Mouse (Mus musculus) adipocyte (in vitro differentiated cells): ENCODE measurements at regions not wholly inside any gene's neighbourhood (a gene's known extent, or its start where the extent isn't known, plus 50 kb on each side); places are given as distances from the start of the nearest gene placed in this dataset.
A peak's percentile ranks its signal among the peaks of the same experiment; 100 is the strongest.

Experiments used
- DNase-seq: peaks from one replicate; pipeline ENCODE4 v3.0.0-alpha.2; 2016; ENCODE audit warnings: low spot score

- DNase-seq, result no peak
Observed at GRCm38 (mm10) chr3:144078198-144078935, 126.7 kb downstream of the Lmo4 start.

GRCm38 (mm10) chr3:144069979-144070540 is 135.0 kb downstream of the Lmo4 start:
- DNase-seq, result peak; percentile 29

- no peak for DNase-seq
Observed at GRCm38 (mm10) chr3:144067016-144067415, 138.0 kb downstream of the Lmo4 start.

GRCm38 (mm10) chr3:144058106-144058505 is 146.9 kb downstream of the Lmo4 start:
- DNase-seq, result no peak

- DNase-seq, result no peak
Observed at GRCm38 (mm10) chr3:144050341-144050740, 154.7 kb downstream of the Lmo4 start.

GRCm38 (mm10) chr3:144049270-144049669 is 155.8 kb downstream of the Lmo4 start:
- no peak for DNase-seq

- no peak for DNase-seq
Observed at GRCm38 (mm10) chr3:144044366-144044765, 160.7 kb downstream of the Lmo4 start.

GRCm38 (mm10) chr3:144041788-144042187 is 163.2 kb downstream of the Lmo4 start:
- no peak for DNase-seq

GRCm38 (mm10) chr3:144039498-144039897 is 165.5 kb downstream of the Lmo4 start:
- DNase-seq, result peak; percentile 21

GRCm38 (mm10) chr3:144029611-144030010 is 175.4 kb downstream of the Lmo4 start:
- no peak for DNase-seq

GRCm38 (mm10) chr3:144029121-144029520 is 175.9 kb downstream of the Lmo4 start:
- no peak for DNase-seq

- DNase-seq, result no peak
Observed at GRCm38 (mm10) chr3:144027134-144027980, 177.7 kb downstream of the Lmo4 start.

- DNase-seq, result no peak
Observed at GRCm38 (mm10) chr3:144025451-144026125, 179.4 kb downstream of the Lmo4 start.

- no peak for DNase-seq
Observed at GRCm38 (mm10) chr3:144024216-144024615, 180.8 kb downstream of the Lmo4 start.

- no peak for DNase-seq
Observed at GRCm38 (mm10) chr3:144023058-144023457, 182.0 kb downstream of the Lmo4 start.

- DNase-seq, result no peak
Observed at GRCm38 (mm10) chr3:144021969-144022368, 183.1 kb downstream of the Lmo4 start.

GRCm38 (mm10) chr3:144020189-144020940 is 184.7 kb downstream of the Lmo4 start:
- DNase-seq, result peak; percentile 47

GRCm38 (mm10) chr3:144019293-144019692 is 185.7 kb downstream of the Lmo4 start:
- peak; percentile 17 for DNase-seq

GRCm38 (mm10) chr3:144018559-144018958 is 186.5 kb downstream of the Lmo4 start:
- peak; percentile 38 for DNase-seq

GRCm38 (mm10) chr3:144015236-144015635 is 189.8 kb downstream of the Lmo4 start:
- no peak for DNase-seq

- no peak for DNase-seq
Observed at GRCm38 (mm10) chr3:144013481-144014125, 191.4 kb downstream of the Lmo4 start.
